Mouse (Mus musculus): Measurements from ENCODE around the gene Tmbim7. TPM values are rescaled to one million over a fixed set of nuclear protein-coding genes. Genes with fewer than 3 reads are reported as not detected.
A peak's percentile ranks its signal among the peaks of the same experiment; 100 is the strongest.

Tmbim7 gene
- polyA plus RNA-seq, 1 experiment = not detected

DNA sequence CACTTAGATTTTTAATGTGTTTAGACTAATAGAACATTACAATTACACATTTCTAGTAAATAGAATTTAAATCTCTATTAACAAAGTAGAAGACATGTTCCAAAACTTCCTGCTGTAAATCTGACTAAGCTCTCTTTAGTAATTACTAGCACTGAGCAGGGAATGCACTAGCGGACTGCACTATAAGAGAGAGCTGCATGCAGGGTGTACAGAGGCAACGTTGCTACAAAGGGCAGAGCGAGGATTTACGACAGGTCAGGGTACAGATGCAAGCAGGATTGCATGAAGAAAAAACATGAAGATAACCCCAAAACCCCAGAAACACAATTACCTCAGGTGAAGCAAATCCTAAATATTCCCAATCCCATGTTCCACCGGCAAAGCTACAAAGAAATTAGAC lies 49.0 kb downstream of the Tmbim7 start:
- H3K4me3 ChIP-seq (ENCODE audit: insufficient read depth, low read length) = no peak overlapping the region
- no peaks in the 10 kb centered on the region for H3K4me1 ChIP-seq (ENCODE audit: control insufficient read depth, insufficient read depth, low read length)
- H3K27ac ChIP-seq (ENCODE audit: insufficient read depth, low read length) = no peak overlapping the region
- TF ChIP-seq POLR2A (IDR thresholded peaks at IDR 0.05; ENCODE audit: extremely low read depth, insufficient read depth, low read length) (no peak), CTCF (IDR thresholded peaks at IDR 0.05; ENCODE audit: extremely low read depth, insufficient read depth, low read length) (no peak)

DNA sequence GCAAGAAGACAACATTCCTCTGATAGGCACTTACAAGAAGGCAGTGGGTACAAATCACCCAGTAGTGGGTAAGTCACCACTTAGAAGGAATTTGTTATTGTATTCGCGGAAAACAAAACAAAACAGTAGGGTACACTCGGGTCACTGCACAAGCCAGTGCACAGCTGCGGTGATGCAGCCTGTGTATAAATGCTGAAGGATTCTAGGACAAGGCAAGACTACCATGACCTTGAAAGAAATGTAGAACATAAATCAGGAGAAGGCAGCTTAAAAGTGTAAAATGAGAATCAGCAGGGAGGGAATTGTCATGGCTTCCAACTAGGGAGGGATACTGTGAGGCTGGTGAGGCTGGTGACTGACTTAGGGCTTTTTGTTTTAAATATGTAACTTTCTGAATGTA lies 51.2 kb downstream of the Tmbim7 start:
- H3K4me3 ChIP-seq (ENCODE audit: insufficient read depth, low read length) = no peak overlapping the region
- no peaks in the 10 kb centered on the region for H3K4me1 ChIP-seq (ENCODE audit: control insufficient read depth, insufficient read depth, low read length)
- H3K27ac ChIP-seq (ENCODE audit: insufficient read depth, low read length) = no peak overlapping the region
- no peak for TF ChIP-seq CTCF (IDR thresholded peaks at IDR 0.05; ENCODE audit: extremely low read depth, insufficient read depth, low read length)
- TF ChIP-seq POLR2A (IDR thresholded peaks at IDR 0.05; ENCODE audit: extremely low read depth, insufficient read depth, low read length) = no peak

GRCm38 (mm10) chr5:3715800-3716199 lies 64.8 kb downstream of the Tmbim7 start:
- Histone ChIP-seq H3K27ac (ENCODE audit: insufficient read depth, low read length) (peak overlapping the region; percentile 12), H3K4me1 (ENCODE audit: control insufficient read depth, insufficient read depth, low read length) (no peaks in the 10 kb centered on the region), H3K4me3 (ENCODE audit: insufficient read depth, low read length) (no peak overlapping the region)
- TF ChIP-seq CTCF (IDR thresholded peaks at IDR 0.05; ENCODE audit: extremely low read depth, insufficient read depth, low read length) = no peak
- TF ChIP-seq POLR2A (IDR thresholded peaks at IDR 0.05; ENCODE audit: extremely low read depth, insufficient read depth, low read length) = no peak

- H3K4me1 ChIP-seq (ENCODE audit: control insufficient read depth, insufficient read depth, low read length) = no peaks in the 10 kb centered on the region
- no peak overlapping the region for H3K27ac ChIP-seq (ENCODE audit: insufficient read depth, low read length)
- no peak for TF ChIP-seq CTCF (IDR thresholded peaks at IDR 0.05; ENCODE audit: extremely low read depth, insufficient read depth, low read length)
- TF ChIP-seq POLR2A (IDR thresholded peaks at IDR 0.05; ENCODE audit: extremely low read depth, insufficient read depth, low read length) = no peak
- no peak overlapping the region for H3K4me3 ChIP-seq (ENCODE audit: insufficient read depth, low read length)
Measured at GRCm38 (mm10) chr5:3719371-3719770, 68.4 kb downstream of the Tmbim7 start.

DNA sequence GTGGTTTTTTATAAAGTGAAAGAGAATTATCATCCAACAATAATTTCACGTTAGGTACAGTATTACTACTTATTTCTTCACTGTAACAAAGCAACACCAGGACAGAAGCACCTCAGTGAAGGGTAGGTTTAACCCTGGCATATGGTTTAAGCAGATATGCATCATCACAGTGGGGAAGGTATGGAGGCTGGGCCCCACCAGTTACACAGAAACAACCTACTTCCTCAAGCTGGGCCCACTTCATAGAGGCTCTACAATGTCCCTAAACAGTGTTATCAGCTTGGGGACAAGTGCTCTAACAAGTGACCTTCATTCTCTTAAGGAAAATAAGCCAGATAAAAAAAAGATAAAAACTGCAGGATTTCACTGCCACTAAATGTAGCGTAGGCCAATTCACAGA lies 71.9 kb downstream of the Tmbim7 start:
- no peak overlapping the region for H3K4me3 ChIP-seq (ENCODE audit: insufficient read depth, low read length)
- no peak overlapping the region for H3K27ac ChIP-seq (ENCODE audit: insufficient read depth, low read length)
- H3K4me1 ChIP-seq (ENCODE audit: control insufficient read depth, insufficient read depth, low read length) = no peaks in the 10 kb centered on the region
- TF ChIP-seq POLR2A (IDR thresholded peaks at IDR 0.05; ENCODE audit: extremely low read depth, insufficient read depth, low read length) (no peak), CTCF (IDR thresholded peaks at IDR 0.05; ENCODE audit: extremely low read depth, insufficient read depth, low read length) (no peak)

DNA sequence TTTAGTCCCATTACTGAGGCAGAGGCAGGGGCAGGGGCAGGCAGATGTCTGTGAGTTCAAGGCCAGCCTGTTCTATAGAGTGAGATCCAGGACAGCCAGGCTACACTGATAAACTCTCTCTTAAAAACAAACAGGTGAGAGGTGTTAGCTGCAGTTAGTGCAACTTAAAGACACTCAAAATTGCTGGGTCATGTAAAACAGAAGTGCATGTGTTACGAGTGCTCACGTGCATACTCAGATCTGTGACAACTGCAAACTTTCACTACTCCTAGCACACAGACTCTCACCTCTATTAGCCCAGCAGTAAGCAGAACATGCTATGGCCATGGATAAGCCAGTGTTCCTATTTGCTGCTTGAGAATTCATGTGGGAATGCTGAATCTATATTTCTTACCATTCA lies 72.4 kb downstream of the Tmbim7 start:
- Histone ChIP-seq H3K27ac (ENCODE audit: insufficient read depth, low read length) (peak overlapping the region; percentile 35; the same call in 1 of the 2 replicates), H3K4me3 (ENCODE audit: insufficient read depth, low read length) (no peak overlapping the region), H3K4me1 (ENCODE audit: control insufficient read depth, insufficient read depth, low read length) (no peaks in the 10 kb centered on the region)
- TF ChIP-seq POLR2A (IDR thresholded peaks at IDR 0.05; ENCODE audit: extremely low read depth, insufficient read depth, low read length) (no peak), CTCF (IDR thresholded peaks at IDR 0.05; ENCODE audit: extremely low read depth, insufficient read depth, low read length) (no peak)

GRCm38 (mm10) chr5:3725491-3725890 lies 74.5 kb downstream of the Tmbim7 start:
- no peak for TF ChIP-seq CTCF (IDR thresholded peaks at IDR 0.05; ENCODE audit: extremely low read depth, insufficient read depth, low read length)
- no peak for TF ChIP-seq POLR2A (IDR thresholded peaks at IDR 0.05; ENCODE audit: extremely low read depth, insufficient read depth, low read length)
- Histone ChIP-seq H3K4me1 (ENCODE audit: control insufficient read depth, insufficient read depth, low read length) (no peaks in the 10 kb centered on the region), H3K4me3 (ENCODE audit: insufficient read depth, low read length) (no peak overlapping the region), H3K27ac (ENCODE audit: insufficient read depth, low read length) (no peak overlapping the region)

- no peak for TF ChIP-seq POLR2A (IDR thresholded peaks at IDR 0.05; ENCODE audit: extremely low read depth, insufficient read depth, low read length)
- TF ChIP-seq CTCF (IDR thresholded peaks at IDR 0.05; ENCODE audit: extremely low read depth, insufficient read depth, low read length) = no peak
- Histone ChIP-seq H3K4me1 (ENCODE audit: control insufficient read depth, insufficient read depth, low read length) (no peaks in the 10 kb centered on the region), H3K27ac (ENCODE audit: insufficient read depth, low read length) (no peak overlapping the region), H3K4me3 (ENCODE audit: insufficient read depth, low read length) (no peak overlapping the region)
Measured at GRCm38 (mm10) chr5:3728820-3729219, 77.8 kb downstream of the Tmbim7 start.

Other genes with a start within 250 kb of the Tmbim7 start
- gene Fam133b, start 107.3 kb upstream of the Tmbim7 start, polyA plus RNA-seq (2012; rRNA removed) = 24.7 and 25.4 TPM in 2 replicates
- 4.9 and 5.8 TPM in 2 replicates for gene 1700109H08Rik, start 79.6 kb upstream of the Tmbim7 start, polyA plus RNA-seq (2012; rRNA removed)
- 25.0 and 26.7 TPM in 2 replicates for gene Pex1, start 55.1 kb upstream of the Tmbim7 start, polyA plus RNA-seq (2012; rRNA removed)
- gene Rbm48, start 54.6 kb upstream of the Tmbim7 start, polyA plus RNA-seq (2012; rRNA removed) = 11.0 and 12.7 TPM in 2 replicates
- 103 and 104 TPM in 2 replicates for gene Gatad1, start 6.0 kb downstream of the Tmbim7 start, polyA plus RNA-seq (2012; rRNA removed)
- 19.9 and 22.4 TPM in 2 replicates for gene Ankib1, start 151.7 kb downstream of the Tmbim7 start, polyA plus RNA-seq (2012; rRNA removed)
- 46.9 and 47.3 TPM in 2 replicates for gene Krit1, start 152.0 kb downstream of the Tmbim7 start, polyA plus RNA-seq (2012; rRNA removed)
- gene Lrrd1, start 194.0 kb downstream of the Tmbim7 start, polyA plus RNA-seq (2012; rRNA removed) = 0.13 and 0.15 TPM in 2 replicates
- 5.2 and 5.7 TPM in 2 replicates for gene Mterf1a, start 242.8 kb downstream of the Tmbim7 start, polyA plus RNA-seq (2012; rRNA removed)